Mouse (Mus musculus): Measurements from ENCODE around the gene Marveld3. TPM values are rescaled to one million over a fixed set of nuclear protein-coding genes. Genes with fewer than 3 reads are reported as not detected.

Gene Marveld3
- total RNA-seq, 2 experiments from 2014 or later, result 0.20 to 0.25 TPM

- no peak for DNase-seq (ENCODE audit: low spot score in 2 of 2)
- intact Hi-C loops (cut with DNase I), result no loop called here
Observed at GRCm38 (mm10) chr8:109907376-109907775, 54.6 kb downstream of the Marveld3 start.

GRCm38 (mm10) chr8:109906907-109907306, 55.1 kb downstream of the Marveld3 start:
- intact Hi-C loops (cut with DNase I), result no loop called here
- DNase-seq (ENCODE audit: low spot score in 2 of 2), result no peak

- intact Hi-C loops (cut with DNase I), result no loop called here
- no peak for DNase-seq (ENCODE audit: low spot score in 2 of 2)
Observed at GRCm38 (mm10) chr8:109904928-109905668, 56.9 kb downstream of the Marveld3 start.

DNA sequence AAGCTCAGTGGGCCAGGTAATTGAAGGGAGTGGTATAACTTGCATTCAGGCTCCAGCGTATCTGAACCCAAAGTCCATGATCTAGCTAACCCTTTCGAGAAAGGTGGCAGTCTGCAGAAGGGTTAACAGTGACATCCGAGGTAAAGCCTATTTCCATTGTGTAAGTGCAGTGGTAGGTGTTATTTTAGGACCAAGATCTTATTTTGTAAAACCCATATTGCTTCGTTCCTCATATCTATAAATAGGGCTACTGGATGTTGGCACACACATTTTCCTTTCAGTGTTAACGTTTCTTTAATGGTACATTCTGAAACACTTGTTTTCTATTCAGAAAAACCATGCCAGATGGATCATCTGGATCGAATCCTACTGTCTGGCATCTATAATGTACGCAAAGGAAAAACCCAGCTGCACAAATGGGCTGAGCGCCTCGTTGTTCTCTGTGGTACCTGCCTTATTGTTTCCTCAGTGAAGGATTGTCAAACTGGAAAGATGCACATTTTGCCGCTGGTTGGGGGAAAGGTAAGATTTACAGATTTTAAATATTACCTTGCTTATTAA, 58.0 kb downstream of the Marveld3 start:
- intact Hi-C loops (cut with DNase I), result no loop called here
- DNase-seq (ENCODE audit: low spot score in 2 of 2), result peak in 1 of 2 experiments; percentile 24

DNA sequence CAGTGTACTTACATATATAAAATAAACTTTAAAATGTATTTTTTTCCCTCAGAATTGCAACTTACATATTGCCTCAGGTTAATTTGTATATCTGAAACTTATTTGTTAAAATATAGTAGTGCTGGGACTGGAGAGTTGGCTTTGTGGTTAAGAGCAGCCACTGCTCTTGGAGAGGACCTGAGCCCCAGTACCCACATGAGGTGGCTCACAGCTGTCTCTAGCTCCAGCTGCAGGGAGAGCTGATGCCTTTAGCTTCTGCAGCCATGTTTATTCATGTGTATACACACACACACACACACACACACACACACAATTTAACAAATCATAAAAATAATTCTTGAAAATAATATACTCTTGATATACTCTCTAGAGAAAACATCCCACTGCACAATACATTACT, 59.6 kb downstream of the Marveld3 start:
- intact Hi-C loops (cut with DNase I), result no loop called here

More for the DNA sequence above, 59.6 kb downstream of the Marveld3 start:
- no peak for DNase-seq (ENCODE audit: low spot score in 2 of 2)

Other genes starting within 250 kb of the Marveld3 start
- 10 to 100 TPM; 41.0 to 41.8 TPM for gene Atxn1l, start 224.5 kb downstream of the Marveld3 start, total RNA-seq (2021)
- gene Ap1g1, start 183.6 kb downstream of the Marveld3 start, total RNA-seq (2021), result 10 to 100 TPM; 78.5 to 90.3 TPM
- gene Phlpp2, start 93.7 kb downstream of the Marveld3 start, total RNA-seq (2021), result 10 to 100 TPM; 31.9 to 39.3 TPM
- not detected for gene Tat, start 28.2 kb upstream of the Marveld3 start, total RNA-seq (2021)
- gene Chst4, start 77.5 kb upstream of the Marveld3 start, total RNA-seq (2021), result under 1 TPM; 0.17 to 0.32 TPM
- 10 to 100 TPM; 36.5 to 40.1 TPM for gene Zfp612, start 117.5 kb upstream of the Marveld3 start, total RNA-seq (2021)
- not detected for gene Gm21964, start 139.0 kb upstream of the Marveld3 start, total RNA-seq (2021)
- not detected for gene Gm17720, start 140.6 kb upstream of the Marveld3 start, total RNA-seq (2021)
- 10 to 100 TPM; 13.3 to 27.0 TPM for gene Calb2, start 206.0 kb upstream of the Marveld3 start, total RNA-seq (2021)